Mouse (Mus musculus): ENCODE results near the gene Otoa.

The Otoa gene

GRCm38 (mm10) chr7:121081350-121081749, at the start of gene Otoa:
Otoa (plus strand) TSS chr7:121081650.
- DNase-seq (ENCODE audit: low spot score in 2 of 2), result no peak

- DNase-seq (ENCODE audit: low spot score in 2 of 2), result peak; percentile 87 to 88
Observed at GRCm38 (mm10) chr7:121033856-121034652, 47.4 kb upstream of the Otoa start, which contains the start of gene Mettl9. Mettl9 (plus strand) TSS chr7:121034445.

DNA sequence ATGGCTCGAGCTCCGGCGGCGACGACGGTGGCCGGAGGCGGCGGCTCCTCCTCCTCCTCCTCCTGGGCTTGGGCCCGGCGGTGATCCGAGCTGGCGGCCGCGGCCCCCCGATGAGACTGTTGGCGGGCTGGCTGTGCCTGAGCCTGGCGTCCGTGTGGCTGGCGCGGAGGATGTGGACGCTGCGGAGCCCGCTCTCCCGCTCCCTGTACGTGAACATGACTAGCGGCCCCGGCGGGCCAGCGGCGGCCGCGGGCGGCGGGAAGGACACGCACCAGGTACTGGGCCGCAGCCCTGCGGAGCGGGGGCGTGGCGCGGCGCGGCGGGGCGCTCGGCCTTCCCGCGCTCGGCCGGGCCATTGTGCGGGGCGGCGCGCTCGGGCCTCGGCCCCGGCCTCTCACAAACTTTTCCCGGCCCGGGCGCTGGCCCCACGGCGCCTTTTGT, 46.7 kb upstream of the Otoa start:
- peak in 1 of 2 experiments; percentile 49 for DNase-seq (ENCODE audit: low spot score in 2 of 2)

DNA sequence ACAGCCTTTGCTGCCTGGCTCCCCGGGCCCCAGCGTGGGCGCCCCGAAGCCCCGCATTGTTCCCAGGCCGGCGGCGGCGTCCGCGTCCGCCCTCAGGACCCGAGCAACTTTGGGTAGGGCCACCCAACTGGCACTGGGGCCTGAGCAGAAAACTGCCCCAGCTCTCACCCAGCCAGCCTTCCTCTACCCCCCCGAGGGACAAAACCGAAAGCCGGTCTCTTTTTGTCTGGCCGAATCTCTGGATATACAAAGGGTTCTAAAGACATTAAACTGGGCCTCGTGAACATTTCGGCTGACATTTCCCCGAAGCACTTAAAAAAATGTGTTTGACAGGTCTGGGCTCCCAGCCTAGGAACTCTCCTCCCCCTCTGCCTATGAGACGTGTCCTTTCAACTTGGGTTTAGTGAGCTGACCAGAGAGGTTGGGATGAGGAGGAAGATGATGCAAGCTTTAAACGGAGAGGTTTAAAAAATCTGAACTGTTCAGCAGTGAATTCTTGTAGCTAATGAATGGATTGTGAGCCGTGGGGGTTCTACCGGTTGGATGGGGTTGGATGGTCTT, 46.2 kb upstream of the Otoa start:
- DNase-seq (ENCODE audit: low spot score in 2 of 2), result peak in 1 of 2 experiments; percentile 9

GRCm38 (mm10) chr7:121040595-121040994, 40.9 kb upstream of the Otoa start:
- DNase-seq (ENCODE audit: low spot score in 2 of 2), result no peak

- DNase-seq (ENCODE audit: low spot score in 2 of 2), result no peak
Observed at GRCm38 (mm10) chr7:121041989-121042388, 39.5 kb upstream of the Otoa start.

DNA sequence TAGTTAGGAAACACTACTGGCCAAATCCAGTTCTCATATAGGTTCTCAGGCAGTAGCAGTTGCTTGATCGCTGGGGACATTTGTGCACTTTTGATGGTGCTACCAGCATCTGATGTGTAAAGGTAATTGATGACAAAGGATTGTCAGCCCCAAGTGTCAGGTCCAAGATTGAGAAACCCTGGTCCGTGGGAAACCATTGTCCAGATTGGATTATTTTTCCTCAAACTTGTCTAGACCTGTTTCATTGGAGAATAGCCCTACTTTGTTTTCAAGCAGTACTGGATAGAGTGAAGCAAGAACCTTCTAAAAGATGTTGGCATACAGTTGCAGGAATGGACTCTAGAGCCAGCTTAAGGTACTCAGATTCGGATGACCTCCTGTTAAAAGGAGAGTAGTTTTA, 38.4 kb upstream of the Otoa start:
- DNase-seq (ENCODE audit: low spot score in 2 of 2), result no peak

DNA sequence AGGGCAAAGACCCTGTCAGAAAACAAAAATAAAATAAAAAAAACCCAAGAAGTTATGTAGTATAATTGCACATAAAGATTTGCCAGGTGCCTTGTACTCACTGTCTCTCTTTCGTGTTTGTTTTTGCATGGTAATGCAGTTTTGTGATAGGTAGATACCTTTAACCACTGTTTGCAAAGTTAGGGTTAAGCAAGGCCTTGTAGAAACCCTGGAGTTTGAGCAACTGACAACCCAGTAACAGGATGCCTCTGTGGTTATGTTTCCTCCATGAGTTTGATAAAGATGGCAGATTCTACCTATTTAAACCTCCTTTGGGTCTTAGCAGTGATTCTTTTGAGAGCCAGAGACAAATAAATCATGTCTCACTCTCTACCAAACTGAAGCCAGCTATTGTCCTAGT, 37.9 kb upstream of the Otoa start:
- DNase-seq (ENCODE audit: low spot score in 2 of 2), result no peak

- DNase-seq (ENCODE audit: low spot score in 2 of 2), result no peak
Observed at GRCm38 (mm10) chr7:121044251-121044650, 37.2 kb upstream of the Otoa start.

DNA sequence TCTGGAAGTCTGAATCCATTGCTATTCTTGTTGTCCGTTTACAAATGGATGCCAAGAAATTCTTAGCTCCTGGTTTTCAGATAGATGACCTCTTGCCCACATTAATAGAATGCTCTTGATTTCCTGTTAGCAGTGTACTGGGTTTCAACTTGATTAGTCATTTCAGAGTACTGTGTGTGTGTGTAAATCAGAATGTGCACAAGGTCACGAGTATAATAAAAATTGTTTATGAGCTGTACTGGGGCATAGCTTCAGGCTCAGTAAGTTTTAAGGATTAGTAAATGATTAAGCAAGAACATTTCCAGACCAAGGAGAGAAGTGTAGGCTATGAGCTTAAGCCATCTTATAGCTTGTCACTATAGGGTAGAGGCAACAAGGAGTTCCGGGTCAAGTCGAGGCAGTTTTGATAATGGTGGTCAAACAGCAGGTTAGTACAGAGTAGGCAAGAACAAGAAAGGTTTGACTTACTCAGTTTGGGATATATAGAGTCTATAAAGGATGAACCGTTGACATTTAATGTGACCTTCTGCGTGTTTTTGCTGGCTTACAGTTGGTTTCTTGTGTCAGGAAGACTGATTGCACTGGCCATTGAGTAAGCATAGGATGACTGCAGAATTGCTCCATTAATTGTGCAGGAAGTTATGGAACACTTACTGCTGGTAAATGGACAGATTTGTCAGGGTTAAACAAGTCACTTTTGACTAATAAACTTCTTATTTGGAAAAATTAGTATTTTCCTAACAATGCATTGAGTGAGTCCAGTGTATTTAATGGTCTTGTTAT, 35.6 kb upstream of the Otoa start:
- DNase-seq (ENCODE audit: low spot score in 2 of 2), result no peak

DNA sequence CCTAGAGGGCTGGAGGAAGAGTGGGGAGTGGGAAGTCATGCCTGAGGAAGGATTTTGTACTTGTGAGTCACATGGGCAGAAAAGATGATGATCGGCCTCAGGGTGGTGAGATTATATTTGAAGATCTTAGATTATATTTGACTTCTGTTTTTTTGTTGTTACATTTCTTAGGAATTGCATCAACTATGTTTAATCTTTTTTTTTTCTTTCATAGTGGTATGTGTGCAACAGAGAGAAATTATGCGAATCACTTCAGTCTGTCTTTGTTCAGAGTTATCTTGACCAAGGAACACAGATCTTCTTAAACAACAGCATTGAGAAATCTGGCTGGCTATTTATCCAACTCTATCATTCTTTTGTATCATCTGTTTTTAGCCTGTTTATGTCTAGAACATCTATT, 33.8 kb upstream of the Otoa start:
- DNase-seq (ENCODE audit: low spot score in 2 of 2), result no peak

GRCm38 (mm10) chr7:121053071-121053470, 28.4 kb upstream of the Otoa start:
- DNase-seq (ENCODE audit: low spot score in 2 of 2), result no peak

DNA sequence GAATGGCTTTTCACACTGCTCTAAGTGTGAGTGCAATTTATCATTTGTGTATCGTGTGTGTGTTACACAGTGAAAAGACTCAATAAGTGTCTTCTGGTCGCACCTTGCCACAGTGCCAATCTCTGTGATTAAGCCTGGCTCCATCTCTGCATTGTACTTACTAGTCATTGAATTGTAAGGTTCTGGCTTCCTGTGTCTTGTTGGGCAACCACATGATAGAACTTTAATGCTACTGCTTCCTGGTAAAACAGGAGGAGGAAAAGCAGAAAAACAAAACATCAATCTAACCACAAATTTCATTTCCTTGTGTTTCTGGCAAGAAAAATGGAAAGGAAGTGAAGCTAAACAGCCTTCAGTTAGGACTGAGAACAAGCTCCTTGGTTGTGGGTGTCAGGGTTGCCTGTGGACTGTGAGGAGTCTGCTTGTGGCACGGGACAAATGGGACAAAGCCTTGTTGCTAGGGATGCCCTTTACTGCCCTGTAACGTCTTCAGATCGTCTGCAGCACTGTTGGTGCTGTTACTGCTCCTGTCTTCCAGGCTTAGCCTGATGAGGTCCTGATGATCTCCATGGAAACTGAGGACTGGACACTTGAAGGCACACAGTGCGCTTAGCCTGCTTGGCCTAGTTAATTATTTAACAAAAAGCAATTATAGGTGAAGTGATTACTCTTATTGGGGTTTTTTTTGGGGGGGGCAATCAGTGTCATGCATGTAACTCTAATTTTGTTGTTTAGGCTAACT, 21.8 kb upstream of the Otoa start:
- no peak for DNase-seq (ENCODE audit: low spot score in 2 of 2)

GRCm38 (mm10) chr7:121064309-121064708, 17.1 kb upstream of the Otoa start:
- DNase-seq (ENCODE audit: low spot score in 2 of 2), result peak in 1 of 2 experiments; percentile 7

DNA sequence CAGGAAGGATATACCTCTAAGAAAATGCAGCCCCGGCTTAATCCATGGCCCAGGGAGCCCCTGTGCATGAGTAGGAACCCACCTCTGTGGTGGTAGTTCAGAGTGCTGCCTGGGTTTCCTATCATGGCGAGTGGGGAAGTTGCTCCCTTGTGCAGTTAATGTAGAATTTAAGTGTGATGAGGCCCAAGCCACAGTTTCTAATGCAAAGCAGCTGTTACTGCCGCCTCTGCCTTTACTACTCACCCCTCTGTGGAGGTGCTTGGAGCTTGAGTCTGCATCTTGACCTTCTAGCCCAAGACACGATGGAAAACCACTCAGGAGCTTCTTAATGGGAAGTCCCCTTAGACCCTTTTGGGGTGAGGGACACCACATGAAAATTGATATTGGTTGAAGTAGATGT, 10.2 kb upstream of the Otoa start:
- DNase-seq (ENCODE audit: low spot score in 2 of 2), result no peak

DNA sequence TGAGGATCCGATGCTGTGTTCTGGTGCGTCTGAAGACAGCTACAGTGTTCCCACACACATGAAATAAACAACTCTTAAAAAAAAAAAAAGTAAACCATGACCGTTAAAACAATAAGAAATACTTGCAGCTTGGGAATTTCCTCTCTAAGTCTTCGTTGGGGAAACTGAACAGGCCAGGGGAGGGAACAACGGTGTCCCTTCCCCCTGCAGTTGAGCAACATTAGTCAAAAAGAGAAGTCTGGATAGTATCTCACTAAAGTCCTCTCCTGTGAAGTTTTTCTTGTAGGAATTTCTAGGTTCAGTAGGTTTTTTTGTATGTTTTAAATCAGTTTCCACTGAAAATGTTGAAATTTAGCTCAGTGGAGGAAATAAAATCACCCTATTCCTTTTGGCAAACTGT, 8.9 kb upstream of the Otoa start:
- no peak for DNase-seq (ENCODE audit: low spot score in 2 of 2)

- DNase-seq (ENCODE audit: low spot score in 2 of 2), result no peak
Observed at GRCm38 (mm10) chr7:121074281-121074680, 7.2 kb upstream of the Otoa start, which contains the start of gene Igsf6. Igsf6 (minus strand) TSS chr7:121074572.

DNA sequence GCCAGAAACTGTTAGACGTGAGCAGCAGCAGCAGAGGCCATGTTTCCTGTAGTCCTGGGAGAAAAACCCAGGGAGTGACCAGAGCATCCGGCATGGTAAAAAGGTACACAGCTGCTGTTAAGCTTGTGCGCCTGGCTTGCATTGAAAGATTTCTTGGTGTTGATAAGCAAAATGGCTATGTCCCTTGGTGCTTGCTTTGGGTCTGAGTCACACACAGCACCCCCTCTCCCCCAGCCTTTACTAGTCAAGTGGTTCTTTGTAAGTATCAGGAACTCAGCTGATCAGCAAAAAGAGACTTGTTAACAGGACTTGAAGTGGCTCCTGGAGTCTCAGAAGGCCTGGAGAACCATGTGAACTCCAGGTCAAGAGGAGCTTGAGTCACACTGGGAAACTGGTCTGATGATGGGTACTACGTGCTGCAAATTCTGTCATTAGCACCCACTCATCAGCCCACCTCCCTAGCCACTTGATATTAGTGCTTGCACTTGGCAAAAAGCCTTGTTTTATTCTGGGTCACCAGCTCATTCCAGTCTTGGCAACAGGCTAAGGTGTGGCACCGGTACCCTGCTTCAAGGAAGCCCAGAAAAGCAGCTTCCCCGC, 6.5 kb upstream of the Otoa start:
- no peak for DNase-seq (ENCODE audit: low spot score in 2 of 2)

- no peak for DNase-seq (ENCODE audit: low spot score in 2 of 2)
Observed at GRCm38 (mm10) chr7:121075416-121075815, 6.0 kb upstream of the Otoa start.

DNA sequence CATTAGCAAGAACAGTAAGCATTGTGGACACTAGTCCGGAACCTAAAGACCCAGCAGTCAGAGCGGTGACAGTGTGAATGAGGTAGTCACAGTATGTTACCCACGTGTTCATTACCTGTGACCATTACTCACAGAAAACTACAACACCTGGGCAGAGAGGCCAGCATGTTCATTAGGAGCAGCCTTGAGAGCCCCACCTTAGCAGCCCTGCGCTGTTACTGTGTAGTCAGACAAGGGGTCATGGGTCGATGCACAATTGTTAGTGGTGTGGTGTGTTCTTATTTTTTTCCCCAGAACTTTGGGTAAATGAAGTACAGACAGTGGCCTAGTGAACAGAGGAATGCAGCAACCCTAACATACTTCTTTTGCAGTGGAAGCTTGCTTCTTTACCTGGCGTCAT, 4.1 kb upstream of the Otoa start:
- no peak for DNase-seq (ENCODE audit: low spot score in 2 of 2)

- DNase-seq (ENCODE audit: low spot score in 2 of 2), result peak in 1 of 2 experiments; percentile 15
Observed at GRCm38 (mm10) chr7:121077829-121078228, 3.6 kb upstream of the Otoa start.

All from spleen, postnatal 14 days (tissue).